Mouse (Mus musculus) right cerebral cortex, postnatal 10 days (tissue): ENCODE measurements around the gene Car11.

ENCODE experiments used
- DNase-seq, 2 experiments: peaks; one replicate each; pipeline ENCODE4 v3.0.0; 2021; ENCODE audit warnings: low spot score in 2 of 2

Car11 gene

GRCm38 (mm10) chr7:45722348-45722713, 22.7 kb downstream of the Car11 start:
- no peak for DNase-seq

GRCm38 (mm10) chr7:45723301-45723700, 23.7 kb downstream of the Car11 start:
- DNase-seq = no peak

DNA sequence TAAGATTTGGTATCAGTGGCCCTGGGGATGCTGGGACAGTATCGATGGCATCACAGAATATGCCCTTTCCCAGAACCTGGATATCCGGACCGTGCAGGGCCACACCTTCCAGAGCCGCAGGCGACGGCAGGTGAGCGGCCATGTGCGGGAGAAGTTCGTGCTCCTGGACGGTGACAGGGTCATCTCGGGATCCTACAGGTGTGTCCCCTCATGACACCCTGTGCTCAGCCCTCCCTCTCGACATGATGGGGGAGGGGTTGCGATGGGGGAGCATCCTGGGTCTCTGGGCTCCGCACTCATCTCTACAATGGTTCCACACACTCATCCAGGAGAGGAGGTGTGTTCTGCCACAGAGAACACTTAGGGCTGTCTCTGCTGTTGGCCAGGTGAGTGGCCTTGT, 24.1 kb downstream of the Car11 start:
- no peak for DNase-seq

GRCm38 (mm10) chr7:45725151-45725550, 25.5 kb downstream of the Car11 start:
- DNase-seq = no peak

DNA sequence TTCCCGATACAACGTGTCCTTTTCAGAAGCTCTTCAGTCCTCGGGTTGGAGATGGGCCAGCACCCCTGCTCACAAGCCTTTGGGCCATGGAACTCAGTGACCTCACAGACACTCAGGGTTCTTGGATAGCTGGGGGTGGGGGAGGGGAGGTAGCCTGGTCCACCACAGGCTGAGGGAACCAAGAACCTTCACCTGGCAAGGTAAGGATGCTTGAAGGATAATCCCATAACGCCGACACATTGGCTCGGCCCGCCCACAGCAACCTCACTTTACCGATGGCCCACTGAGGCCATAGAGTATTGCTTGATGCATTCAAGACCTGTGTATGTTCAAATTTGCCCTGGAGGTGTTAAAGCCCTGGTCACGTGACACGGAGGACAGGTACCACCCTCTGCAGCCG, 26.1 kb downstream of the Car11 start, which contains the start of gene Spaca4:
Gene Spaca4, minus strand, starts transcription at position 101 of the 400 bp plus-strand sequence.
- no peak for DNase-seq

- no peak for DNase-seq
Measured at GRCm38 (mm10) chr7:45726419-45726818, 26.8 kb downstream of the Car11 start.

DNA sequence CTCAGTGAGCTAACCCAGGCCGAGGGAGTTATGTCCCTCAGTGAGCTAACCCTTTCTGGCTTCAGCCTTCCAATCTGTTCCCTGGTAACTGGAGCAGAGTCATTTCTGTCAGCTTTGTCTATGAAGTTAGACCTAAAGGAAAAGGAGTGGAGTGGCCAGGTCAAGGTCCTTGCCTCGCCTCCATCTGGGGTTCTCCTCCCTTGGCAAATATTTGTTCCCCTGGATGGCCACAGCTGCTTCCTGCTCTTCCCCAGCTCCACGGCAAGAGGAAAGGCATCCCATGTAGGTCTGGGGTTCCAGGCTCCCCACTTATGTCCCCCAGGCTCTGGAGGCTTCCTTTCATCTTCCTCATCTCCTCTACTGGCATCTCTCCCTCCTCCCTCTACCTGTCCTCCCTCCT, 28.0 kb downstream of the Car11 start:
- no peak for DNase-seq

DNA sequence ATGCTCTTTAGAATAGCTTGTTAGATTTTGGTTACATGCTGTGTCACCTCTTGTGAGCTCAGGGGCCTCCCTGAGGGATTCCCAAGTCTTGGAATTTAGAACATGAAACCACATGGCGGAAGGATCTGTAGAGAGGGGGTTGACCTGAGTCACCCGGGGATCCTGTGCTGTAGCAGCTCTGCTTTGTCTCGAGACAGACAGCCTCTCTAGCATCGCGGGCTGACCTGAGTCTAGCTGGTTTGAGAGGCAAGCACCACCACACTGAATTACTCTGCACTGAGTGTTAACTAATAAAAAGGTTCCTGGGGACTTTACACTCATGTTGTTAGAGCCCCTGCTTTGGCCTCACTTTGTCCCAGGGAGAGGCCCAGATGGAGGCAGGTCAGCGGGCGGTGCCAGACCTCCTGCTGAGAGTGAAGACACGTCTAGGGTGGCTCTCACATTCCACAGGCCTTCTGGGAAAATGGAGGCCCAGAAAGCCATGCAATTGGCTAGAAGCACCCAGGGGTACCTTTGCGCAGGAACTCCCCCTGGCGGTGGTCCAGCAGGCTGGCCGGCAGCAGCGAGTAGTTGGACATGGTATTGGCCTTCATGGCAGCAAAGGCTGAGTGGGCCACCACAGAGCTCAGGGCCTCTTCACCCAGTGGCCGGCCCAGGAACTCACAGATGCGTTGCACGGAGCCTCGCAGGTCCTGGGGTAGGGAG, 31.2 kb downstream of the Car11 start:
- DNase-seq = peak in 1 of 2 experiments; percentile 50

GRCm38 (mm10) chr7:45733477-45733876, 33.8 kb downstream of the Car11 start:
- DNase-seq = no peak

DNA sequence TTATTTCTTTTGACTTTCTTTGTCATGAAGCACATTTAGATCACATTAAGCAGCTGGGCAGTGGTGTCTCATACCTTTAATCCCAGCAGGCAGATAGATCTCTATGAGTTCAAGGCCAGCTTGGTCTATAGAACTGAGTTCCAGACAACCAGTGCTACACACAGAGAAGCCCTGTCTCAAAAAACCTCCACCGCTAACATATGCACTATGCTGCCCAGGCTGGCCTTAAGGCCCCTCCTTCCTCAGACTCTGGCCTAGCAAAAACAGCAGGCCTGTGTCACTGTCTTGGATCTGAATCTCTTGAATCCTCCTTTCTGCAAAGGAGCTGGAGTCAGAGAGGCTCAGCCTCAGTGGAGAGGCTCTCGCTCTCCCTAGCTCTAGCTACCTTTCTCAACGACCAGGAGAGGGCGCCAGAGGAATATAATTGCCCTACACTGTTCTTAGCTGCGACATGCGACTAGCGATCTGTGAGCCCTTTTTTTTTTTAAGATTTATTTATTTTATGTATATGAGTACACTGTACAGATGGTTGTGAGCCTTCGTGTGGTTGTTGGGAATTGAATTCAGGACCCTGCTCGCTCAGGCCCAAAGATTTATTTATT, 39.6 kb downstream of the Car11 start:
- peak; percentile 88 to 93 for DNase-seq

DNA sequence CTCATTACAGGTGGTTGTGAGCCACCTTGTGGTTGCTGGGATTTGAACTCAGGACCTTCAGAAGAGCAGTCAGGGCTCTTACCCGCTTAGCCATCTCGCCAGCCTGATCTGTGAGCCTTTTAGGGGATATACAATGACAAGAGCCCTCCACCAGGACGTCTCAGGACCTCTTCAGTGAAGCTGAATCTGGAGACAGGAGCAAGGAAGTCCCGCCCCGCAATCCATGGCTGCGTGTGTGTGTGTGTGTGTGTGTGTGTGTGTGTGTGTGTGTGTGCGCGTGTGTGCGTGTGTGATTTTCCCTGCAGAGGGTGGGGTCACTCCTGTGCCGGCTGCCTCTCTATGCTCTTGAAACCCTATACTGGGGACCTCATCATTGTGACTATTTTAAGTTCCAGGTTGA, 40.2 kb downstream of the Car11 start:
- no peak for DNase-seq

DNA sequence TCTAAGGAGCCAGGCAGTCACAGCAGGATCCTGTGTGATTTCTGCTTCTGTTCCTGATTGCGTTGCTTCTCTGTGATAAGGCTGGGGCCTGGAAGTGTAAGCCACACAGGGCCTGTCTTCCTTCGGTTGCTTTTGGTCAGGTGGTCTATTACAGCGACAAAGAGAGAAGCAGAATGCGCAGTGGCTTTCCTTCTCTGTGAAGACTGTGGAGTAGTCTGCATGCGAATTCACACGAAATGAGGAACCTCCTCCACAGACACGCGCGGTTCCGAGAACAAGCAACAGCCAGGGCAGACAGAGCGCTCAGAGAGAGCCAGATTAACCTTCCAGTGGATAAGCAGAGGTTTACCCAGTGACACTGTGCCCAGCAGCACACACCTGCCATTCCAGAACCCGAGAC, 41.7 kb downstream of the Car11 start:
- DNase-seq = peak in 1 of 2 experiments; percentile 35

DNA sequence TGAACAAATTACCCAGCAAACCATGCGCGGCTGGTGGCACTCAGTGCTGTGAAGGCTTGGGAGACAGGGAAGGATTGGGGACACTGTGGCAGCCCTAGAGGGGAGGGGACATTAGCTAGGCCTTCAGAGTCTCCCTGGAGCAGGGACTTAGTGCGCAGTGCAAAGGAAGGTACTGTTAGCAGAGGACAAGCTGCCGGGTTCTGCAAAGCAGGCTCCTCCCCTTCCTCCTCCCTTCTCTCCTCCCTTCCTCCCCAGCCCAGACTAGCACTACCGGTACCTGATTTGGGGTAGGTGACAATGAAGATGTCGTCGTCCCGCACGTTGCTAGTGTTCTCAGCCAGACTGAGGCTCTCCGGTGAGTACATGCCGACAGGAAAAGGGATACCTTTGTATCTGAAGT, 42.1 kb downstream of the Car11 start:
- DNase-seq = peak in 1 of 2 experiments; percentile 39

DNA sequence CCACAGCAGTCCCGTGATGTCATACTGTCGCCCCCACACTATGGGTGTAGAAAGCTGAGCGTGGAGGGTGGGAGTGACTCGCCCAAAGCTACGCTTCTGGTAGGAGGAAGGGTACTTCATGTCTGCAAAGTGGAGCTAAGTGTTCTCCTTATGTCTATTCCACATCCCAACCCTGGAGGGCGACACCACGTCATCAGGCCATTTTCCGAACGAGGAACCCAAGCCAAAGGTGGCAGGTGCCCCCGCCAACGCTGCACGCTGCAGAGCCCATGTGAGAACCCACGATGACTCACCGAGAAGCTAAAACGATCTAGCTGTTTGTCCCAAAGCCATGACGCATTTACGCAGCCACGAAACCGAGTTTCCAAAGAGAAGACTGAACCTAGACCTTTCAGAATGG, 42.7 kb downstream of the Car11 start:
- DNase-seq = peak; percentile 68 to 79

GRCm38 (mm10) chr7:45744387-45744786, 44.7 kb downstream of the Car11 start:
- peak; percentile 79 to 80 for DNase-seq

GRCm38 (mm10) chr7:45746518-45746917, 46.9 kb downstream of the Car11 start:
- no peak for DNase-seq

DNA sequence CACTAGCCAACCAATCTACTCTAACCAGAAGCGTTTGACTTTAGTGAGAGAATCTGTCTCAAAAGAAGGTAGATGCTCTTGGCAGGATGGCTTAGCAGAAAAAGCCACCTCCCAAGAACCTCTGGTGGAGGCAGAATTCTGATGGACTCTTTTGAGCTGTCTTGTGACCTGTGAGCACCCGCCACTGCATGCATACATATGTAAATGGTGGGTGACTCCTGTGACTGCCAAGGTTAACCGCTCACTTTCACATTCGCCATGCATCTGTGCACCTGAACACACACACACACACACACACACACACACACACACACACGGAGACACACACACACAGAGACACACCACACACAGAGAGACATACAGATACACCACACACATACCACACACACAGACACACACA, 47.8 kb downstream of the Car11 start:
- no peak for DNase-seq

DNA sequence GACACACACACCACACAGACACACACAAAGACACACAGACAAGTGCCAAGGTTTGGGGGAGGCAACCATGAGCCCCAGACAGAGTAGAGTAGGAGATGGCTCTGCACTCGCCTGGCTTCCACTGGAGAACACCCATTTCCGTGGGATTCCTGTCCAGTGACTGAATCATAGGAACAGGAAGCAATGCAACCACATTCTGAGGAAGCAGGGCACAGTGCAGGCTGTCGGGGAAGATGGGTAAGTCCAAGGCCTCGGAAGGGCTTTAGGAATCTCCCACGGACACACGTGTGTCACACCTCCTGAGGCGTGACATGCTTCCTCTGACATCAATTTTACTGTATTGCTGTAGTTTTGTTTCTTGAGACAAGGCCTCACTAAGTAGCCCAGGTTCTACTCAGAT, 48.5 kb downstream of the Car11 start:
- DNase-seq = no peak

DNA sequence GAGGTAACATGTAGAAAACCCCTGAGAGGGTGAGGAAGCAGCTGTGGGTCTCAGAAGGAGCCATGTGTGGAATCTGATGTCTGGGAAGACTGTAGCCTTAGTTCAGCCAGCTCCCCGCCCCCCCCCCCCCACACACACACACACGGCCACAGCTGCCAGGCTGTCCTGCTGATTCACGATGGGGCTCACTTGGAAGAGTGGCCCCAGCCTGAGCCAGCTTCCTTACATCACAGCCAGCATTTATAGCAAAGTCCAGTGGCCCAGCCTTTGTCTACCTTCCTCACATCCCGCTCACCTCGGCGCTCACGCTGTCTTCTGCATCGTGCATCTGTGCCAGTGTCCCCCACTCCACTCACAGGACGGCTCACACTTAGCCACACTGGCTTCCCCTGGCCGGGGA, 49.8 kb downstream of the Car11 start:
- no peak for DNase-seq

GRCm38 (mm10) chr7:45750162-45750561, 50.5 kb downstream of the Car11 start:
- DNase-seq = no peak
